ENCODE assay signal across 8 mouse cellular contexts in genomic region chr10:7667342-7667802, GRCm38 (mm10). TPM values are rescaled to one million over a fixed set of nuclear protein-coding genes. Genes with fewer than 3 reads are reported as not detected.
DNase-seq lines count a peak whose midpoint lies in the region; ATAC-seq and TF ChIP-seq lines count a peak whose summit lies in the region.

TSS of gene Nup43 (plus strand) at chr10:7667503.

- TF ChIP-seq EP300 in heart, adult 2 months (IDR thresholded peaks at IDR 0.05; ENCODE audit: insufficient read depth, low read depth, low read length): 0 out of 2 replicates have a peak, but pooled peaks have one; percentile 67

- TF ChIP-seq CTCF in heart, adult 2 months (IDR thresholded peaks at IDR 0.05): 0 out of 2 replicates have a peak, but pooled peaks have one; percentile 1
- TF ChIP-seq CTCF in midbrain, postnatal 0 days (IDR thresholded peaks at IDR 0.05): no peak

- intact Hi-C loops in heart, adult 2 months (cut with DNase I): loop anchor here (2.0 to 10.0 kb wide), 2 partner anchors 57 to 117 kb away; partner anchors contain the start of gene Katna1

- H3K36me3 ChIP-seq in embryonic facial prominence, embryonic 13.5 days: peaks cover 24% of the 10 kb centered on the region
- H3K36me3 ChIP-seq in heart, adult 2 months (ENCODE audit: control insufficient read depth, insufficient read depth, low read length): peaks cover 3% of the 10 kb centered on the region; the same call in 1 of the 2 replicates
- peaks cover 27% of the 10 kb centered on the region for H3K36me3 ChIP-seq in limb, embryonic 14.5 days (ENCODE audit: control insufficient read depth, insufficient read depth, low read length)
- 0 out of 2 replicates have a peak, but pooled peaks cover 2% of the 10 kb centered on the region for H3K36me3 ChIP-seq in midbrain, postnatal 0 days (ENCODE audit: insufficient read depth, low read length)

- no peaks in the 10 kb centered on the region for H3K79me2 ChIP-seq in heart, adult 2 months (replicated peaks; ENCODE audit: control insufficient read depth, insufficient read depth, low read length)

- DNase-seq in 3134 (ENCODE audit: extremely low read depth, insufficient read length, low spot score): peak; percentile 84
- peak; percentile 92 to 93 for DNase-seq in adrenal gland, postnatal 36 days
- DNase-seq in heart, adult 2 months: peak; percentile 93 to 95
- peak; percentile 93 for DNase-seq in kidney, adult 9 months
- peak; percentile 91 for DNase-seq in limb, embryonic 14.5 days (ENCODE audit: low spot score)
- peak; percentile 94 for DNase-seq in midbrain, postnatal 0 days (ENCODE audit: low spot score)
- peak; percentile 81 to 89 for DNase-seq in spleen, postnatal 14 days (ENCODE audit: low spot score in 2 of 2)

- peaks cover 8% of the 10 kb centered on the region for H3K4me1 ChIP-seq in embryonic facial prominence, embryonic 13.5 days
- peaks cover 2% of the 10 kb centered on the region for H3K4me1 ChIP-seq in heart, adult 2 months (ENCODE audit: control insufficient read depth, insufficient read depth, low read length)
- peaks cover 9% of the 10 kb centered on the region for H3K4me1 ChIP-seq in limb, embryonic 14.5 days (ENCODE audit: control insufficient read depth, insufficient read depth, low read length)
- peaks cover 6% of the 10 kb centered on the region; the same call in 1 of the 2 replicates for H3K4me1 ChIP-seq in midbrain, postnatal 0 days (ENCODE audit: insufficient read depth, low read length)

- H3K9ac ChIP-seq in embryonic facial prominence, embryonic 13.5 days: peak within 1 kb of the TSS; percentile 84
- H3K9ac ChIP-seq in heart, adult 2 months (ENCODE audit: low read depth, low read length): peak within 1 kb of the TSS; percentile 47
- peak within 1 kb of the TSS; percentile 52 for H3K9ac ChIP-seq in limb, embryonic 14.5 days (ENCODE audit: low read depth, low read length, severe bottlenecking)
- H3K9ac ChIP-seq in midbrain, postnatal 0 days (replicated peaks; ENCODE audit: low read length, poor library complexity, severe bottlenecking): peak within 1 kb of the TSS; percentile 64

- H3K27me3 ChIP-seq in embryonic facial prominence, embryonic 13.5 days: no peaks in the 10 kb centered on the region
- H3K27me3 ChIP-seq in heart, adult 2 months (ENCODE audit: control insufficient read depth, insufficient read depth, low read length): no peaks in the 10 kb centered on the region
- no peaks in the 10 kb centered on the region for H3K27me3 ChIP-seq in limb, embryonic 14.5 days (ENCODE audit: control insufficient read depth, insufficient read depth, low read length)
- H3K27me3 ChIP-seq in midbrain, postnatal 0 days (ENCODE audit: insufficient read depth, low read length): no peaks in the 10 kb centered on the region

- H3K4me2 ChIP-seq in embryonic facial prominence, embryonic 13.5 days: peak within 1 kb of the TSS; percentile 78
- H3K4me2 ChIP-seq in limb, embryonic 14.5 days (replicated peaks; ENCODE audit: low read depth, low read length, severe bottlenecking): peak within 1 kb of the TSS; percentile 62
- H3K4me2 ChIP-seq in midbrain, postnatal 0 days (ENCODE audit: low read depth, low read length, poor library complexity, severe bottlenecking): peak within 1 kb of the TSS; percentile 67

- H3K27ac ChIP-seq in embryonic facial prominence, embryonic 13.5 days: peak within 1 kb of the TSS; percentile 82
- peak within 1 kb of the TSS; percentile 62 for H3K27ac ChIP-seq in heart, adult 2 months
- peak within 1 kb of the TSS; percentile 62; the same call in 1 of the 2 replicates for H3K27ac ChIP-seq in limb, embryonic 14.5 days (replicated peaks; ENCODE audit: low read depth, low read length)
- peak within 1 kb of the TSS; percentile 57 for H3K27ac ChIP-seq in midbrain, postnatal 0 days (ENCODE audit: low read depth, low read length)

- H3K4me3 ChIP-seq in embryonic facial prominence, embryonic 13.5 days: peak within 1 kb of the TSS; percentile 84
- peak within 1 kb of the TSS; percentile 87 for H3K4me3 ChIP-seq in heart, adult 2 months
- peak within 1 kb of the TSS; percentile 72 for H3K4me3 ChIP-seq in limb, embryonic 14.5 days (replicated peaks; ENCODE audit: low read length)
- H3K4me3 ChIP-seq in midbrain, postnatal 0 days (ENCODE audit: low read depth, low read length): peak within 1 kb of the TSS; percentile 75

- peak; percentile 56 for TF ChIP-seq POLR2A in heart, adult 2 months (IDR thresholded peaks at IDR 0.05; ENCODE audit: insufficient read depth, low read depth, low read length)
- TF ChIP-seq POLR2A in limb, embryonic 14.5 days (IDR thresholded peaks at IDR 0.05; ENCODE audit: borderline replicate concordance, extremely low read depth, insufficient read depth, insufficient read length): no peak

- ATAC-seq in embryonic facial prominence, embryonic 13.5 days (ENCODE audit: insufficient number of reproducible peaks, insufficient read depth, low FRiP score, low TSS enrichment, low read depth): peak; percentile 82
- ATAC-seq in limb, embryonic 14.5 days (ENCODE audit: low FRiP score, low read depth): peak; percentile 87
- peak; percentile 83 for ATAC-seq in midbrain, postnatal 0 days (ENCODE audit: low FRiP score)

- H3K9me3 ChIP-seq in embryonic facial prominence, embryonic 13.5 days: no peaks in the 10 kb centered on the region
- H3K9me3 ChIP-seq in limb, embryonic 14.5 days (ENCODE audit: control insufficient read depth, low read length): no peaks in the 10 kb centered on the region
- no peaks in the 10 kb centered on the region for H3K9me3 ChIP-seq in midbrain, postnatal 0 days (ENCODE audit: low read length)

- under 1% methylated on average over 24 of the region's 24 CpGs for WGBS in embryonic facial prominence, embryonic 13.5 days
- WGBS in heart, adult 2 months: under 1% methylated on average over 24 of the region's 24 CpGs
- WGBS in limb, embryonic 14.5 days: 1% methylated on average over 24 of the region's 24 CpGs
- 0% methylated on average over 24 of the region's 24 CpGs for WGBS in midbrain, postnatal 0 days

RNA-seq across cellular contexts. Expression of gene Nup43, which starts in this region (rescaled TPM):
- 10 to 100 TPM; 10.1 to 11.2 TPM for total RNA-seq in adrenal gland, postnatal 36 days (2021)
- 60.8 and 67.2 TPM in 2 replicates for polyA plus RNA-seq in embryonic facial prominence, embryonic 13.5 days (2015; fragmentation: Nextera tagmentation; extraction: Ambion mirVana)
- total RNA-seq in heart, adult 2 months (2021): 1 to 10 TPM; 4.6 to 6.3 TPM
- polyA plus RNA-seq in heart, adult 2 months (2012; rRNA removed): 4.9 and 6.7 TPM in 2 replicates
- polyA plus RNA-seq in limb, embryonic 14.5 days (2012; rRNA removed): 34.7 and 36.8 TPM in 2 replicates
- polyA plus RNA-seq in limb, embryonic 14.5 days (2014; fragmentation: Nextera tagmentation; extraction: Ambion mirVana): 47.1 and 49.1 TPM in 2 replicates
- 7.8 and 8.0 TPM in 2 replicates for total RNA-seq in midbrain, postnatal 0 days (2014; rRNA removed)
- 17.5 and 17.8 TPM in 2 replicates for polyA plus RNA-seq in midbrain, postnatal 0 days (2015; fragmentation: Nextera tagmentation; extraction: Ambion mirVana)

Comparison
In these comparisons a context has a peak if more than half of its experiments do, and no peak if none do; other contexts are left out.
1. Peak in every context shown above with its lines: DNase-seq, ATAC-seq, H3K4me3 ChIP-seq and H3K27ac ChIP-seq.